Mouse (Mus musculus) left cerebral cortex, postnatal 10 days (tissue): ENCODE measurements around the gene Ifngr2. TPM values are rescaled to one million over a fixed set of nuclear protein-coding genes. Genes with fewer than 3 reads are reported as not detected.

ENCODE experiments used
- DNase-seq, 2 experiments: peaks; one replicate each; pipeline ENCODE4 v3.0.0; 2021 to 2022; ENCODE audit warnings: low spot score in 2 of 2, mixed read lengths in 1 of 2; ENCODE audit errors: extremely low spot score in 1 of 2
- intact Hi-C: fragments of 180-260 bp; cut with DNase I; formaldehyde crosslinking; loops from one replicate; pipeline ENCODE4 v1.15.1; 2025
- microRNA-seq: library from miRNA; unstranded; fragments of <30 nt; microRNA quantifications from one replicate; pipeline ENCODE4 v1.2.0, GENCODE M21; 2022
- total RNA-seq, 2 experiments: library from RNA; stranded (reverse); gene quantifications; 2 replicates each; pipeline ENCODE4 v1.2.3; 2021

The Ifngr2 gene
- total RNA-seq, 2 experiments from 2014 or later: 74.8 to 82.0 TPM

DNA sequence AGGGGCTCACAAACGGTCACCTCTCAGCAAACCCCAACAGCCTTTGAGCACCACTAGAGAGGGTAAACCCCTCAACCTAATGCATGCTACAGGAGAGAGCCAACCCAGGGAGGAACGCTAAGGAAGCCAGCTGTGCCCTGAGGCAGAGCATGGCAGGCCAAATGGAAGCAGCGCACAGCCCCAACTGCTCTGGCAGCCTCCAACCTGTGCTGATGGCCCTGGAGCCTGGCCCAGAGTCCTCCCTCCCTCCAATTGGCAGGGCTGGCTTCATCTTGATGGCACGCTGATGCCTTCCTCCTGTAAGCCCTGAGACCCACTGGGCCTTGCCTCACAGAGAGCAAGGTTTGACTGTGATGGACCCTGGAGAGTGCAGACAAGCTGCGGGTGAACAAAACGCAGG lies 48.2 kb downstream of the Ifngr2 start:
- peak in 1 of 2 experiments; percentile 40 for DNase-seq
- intact Hi-C loops: no loop called here

DNA sequence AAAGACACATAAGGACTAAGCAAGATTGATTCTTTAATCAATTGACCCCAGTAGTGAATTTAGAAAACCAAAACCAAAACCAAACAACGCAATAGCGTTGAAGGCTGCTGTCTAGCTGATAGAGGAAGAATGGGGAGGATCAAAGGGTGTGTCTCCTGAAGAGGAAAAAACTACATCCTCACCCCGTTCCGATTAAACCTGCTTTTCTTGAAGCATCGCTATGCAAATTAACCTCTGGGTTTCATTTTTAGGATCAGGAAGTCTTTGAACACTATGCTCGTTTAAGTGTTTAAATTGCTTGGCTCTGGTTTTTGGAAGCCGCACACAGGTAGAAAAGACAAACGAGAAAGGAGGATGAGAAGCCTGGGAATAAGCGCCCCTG lies 49.5 kb downstream of the Ifngr2 start:
- intact Hi-C loops: no loop called here
- no peak for DNase-seq

GRCm38 (mm10) chr16:91596779-91597671 lies 50.2 kb downstream of the Ifngr2 start:
- intact Hi-C loops: no loop called here
- DNase-seq: no peak

DNA sequence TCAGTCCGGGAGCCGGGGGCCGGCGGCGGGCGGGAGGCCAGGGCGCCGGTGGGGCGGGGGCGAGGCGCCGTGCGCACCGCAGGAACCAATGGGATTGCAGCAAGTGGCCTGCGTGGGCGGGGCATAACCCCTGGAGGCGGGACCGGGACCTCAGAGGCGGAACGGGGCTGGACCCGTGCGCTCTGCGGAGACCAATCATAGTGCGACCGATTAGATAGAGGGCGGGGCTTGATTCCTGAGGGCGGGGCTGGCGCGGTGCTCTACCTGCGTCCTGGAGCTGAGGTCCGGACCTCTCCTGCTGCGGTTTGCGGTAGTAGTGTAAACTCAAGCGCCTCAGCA lies 50.8 kb downstream of the Ifngr2 start, which contains the start of gene Tmem50b:
TSS of gene Tmem50b (minus strand) at position 129 of the 339 bp plus-strand sequence.
- peak; percentile 98 to 99 for DNase-seq
- intact Hi-C loops: no loop called here

- intact Hi-C loops: no loop called here
- no peak for DNase-seq
Observed at GRCm38 (mm10) chr16:91599242-91599641, 52.4 kb downstream of the Ifngr2 start.

GRCm38 (mm10) chr16:91601081-91601480 lies 54.2 kb downstream of the Ifngr2 start:
- intact Hi-C loops: no loop called here
- no peak for DNase-seq

- intact Hi-C loops: no loop called here
- DNase-seq: no peak
Observed at GRCm38 (mm10) chr16:91601693-91602092, 54.8 kb downstream of the Ifngr2 start.

- intact Hi-C loops: no loop called here
- no peak for DNase-seq
Observed at GRCm38 (mm10) chr16:91605156-91605555, 58.3 kb downstream of the Ifngr2 start.

GRCm38 (mm10) chr16:91606958-91607357 lies 60.1 kb downstream of the Ifngr2 start:
- no peak for DNase-seq
- intact Hi-C loops: no loop called here

DNA sequence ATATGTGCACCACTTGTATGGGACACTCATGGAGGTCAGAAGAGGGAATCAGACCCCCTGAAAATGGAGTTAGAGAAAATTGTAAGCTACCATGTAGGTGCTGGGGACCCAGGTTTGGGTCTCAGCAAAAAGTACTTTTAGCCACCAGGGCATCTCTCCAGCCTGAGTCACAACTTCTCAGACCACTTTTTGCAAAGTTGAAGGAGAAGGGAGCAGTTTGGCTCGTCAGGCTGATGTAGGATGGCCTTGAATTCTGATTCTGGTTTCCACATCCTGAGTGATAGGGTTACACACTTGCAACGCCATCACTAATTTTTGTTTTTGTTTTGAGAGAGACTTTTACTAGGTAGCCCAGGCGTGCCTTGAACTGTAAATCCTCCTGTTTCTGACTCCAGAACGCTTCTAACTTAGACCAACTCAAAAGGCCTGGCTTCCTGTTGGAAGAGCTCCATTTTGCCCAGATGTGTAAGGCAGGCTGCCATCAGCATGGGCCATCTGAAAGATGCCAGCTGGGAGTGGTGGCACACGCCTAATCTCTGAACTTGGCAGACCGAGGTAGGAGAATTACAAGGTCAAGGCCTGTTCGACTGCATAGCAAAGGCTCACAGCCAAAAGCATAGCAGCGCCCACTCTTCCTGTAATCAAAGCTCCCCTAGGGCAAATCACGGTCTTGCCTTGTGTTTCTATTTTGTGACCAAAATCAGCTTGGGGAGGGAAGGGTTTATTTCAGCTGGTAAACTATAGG lies 62.8 kb downstream of the Ifngr2 start:
- DNase-seq: no peak
- intact Hi-C loops: no loop called here

DNA sequence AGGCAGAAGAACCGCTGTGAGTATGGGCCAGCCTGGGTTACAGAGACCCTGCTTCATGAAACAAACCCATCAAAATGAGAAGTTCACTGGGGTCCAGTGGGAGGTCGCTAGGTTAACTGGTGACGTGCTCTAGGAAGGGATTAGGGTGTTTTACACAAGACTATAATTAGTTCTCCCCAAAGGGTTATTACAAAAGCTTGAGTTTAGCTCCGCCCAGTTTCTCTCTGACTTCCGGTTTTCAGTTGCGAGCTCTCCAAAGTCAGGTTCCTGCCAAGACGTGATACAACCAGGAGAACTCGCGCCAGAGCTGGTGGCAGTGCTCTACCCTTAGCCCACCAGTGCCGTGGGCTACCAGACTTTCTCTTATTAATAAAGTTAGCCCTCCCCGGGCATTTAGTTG lies 64.4 kb downstream of the Ifngr2 start:
- intact Hi-C loops: no loop called here
- DNase-seq: no peak

DNA sequence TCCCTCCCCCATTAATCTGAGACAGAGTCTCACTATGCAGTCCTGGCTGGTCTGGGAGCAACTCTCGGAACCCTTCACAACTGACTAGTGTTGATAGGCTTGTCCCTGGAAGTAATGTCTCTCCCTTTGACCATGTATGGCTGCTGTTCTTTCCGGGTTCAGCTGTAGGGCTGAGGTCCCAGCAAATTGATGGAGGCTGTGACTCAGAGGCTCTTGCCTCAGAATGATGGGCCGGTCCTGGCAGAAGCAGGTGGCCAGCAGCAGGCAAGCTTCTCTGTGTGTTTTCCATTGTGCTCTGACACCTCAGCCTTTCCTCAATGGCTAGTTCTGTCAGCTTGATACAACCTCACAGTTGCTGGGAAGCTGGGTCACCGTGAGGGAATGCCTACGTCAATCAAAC lies 65.7 kb downstream of the Ifngr2 start:
- no peak for DNase-seq
- intact Hi-C loops: no loop called here

- peak in 1 of 2 experiments; percentile 26 for DNase-seq
- intact Hi-C loops: no loop called here
Observed at GRCm38 (mm10) chr16:91614552-91614951, 67.7 kb downstream of the Ifngr2 start.

Small RNAs within 50 kb of the gene (microRNA-seq; reads per million reads assigned to microRNA genes)
- not detected for gene Mir6367

Other genes starting within 250 kb of the Ifngr2 start
- 10 to 100 TPM; 20.9 to 22.0 TPM for gene Ifnar2, start 174.3 kb upstream of the Ifngr2 start, total RNA-seq
- gene Gm21970, start 155.4 kb upstream of the Ifngr2 start, total RNA-seq: not detected
- 1 to 10 TPM; 7.9 to 8.9 TPM for gene Il10rb, start 140.9 kb upstream of the Ifngr2 start, total RNA-seq
- 10 to 100 TPM; 68.8 to 75.0 TPM for gene Ifnar1, start 61.8 kb upstream of the Ifngr2 start, total RNA-seq
- gene Tmem50b, start 50.7 kb downstream of the Ifngr2 start, total RNA-seq: 10 to 100 TPM; 92.3 to 95.0 TPM
- gene Dnajc28, start 72.0 kb downstream of the Ifngr2 start, total RNA-seq: 1 to 10 TPM; 3.4 to 4.7 TPM
- 10 to 100 TPM; 45.3 to 58.8 TPM for gene Gart, start 99.9 kb downstream of the Ifngr2 start, total RNA-seq
- gene Son, start 100.4 kb downstream of the Ifngr2 start, total RNA-seq: 100 to 1,000 TPM; 211 to 212 TPM
- gene Donson, start 141.7 kb downstream of the Ifngr2 start, total RNA-seq: 10 to 100 TPM; 24.9 to 28.8 TPM
- 10 to 100 TPM; 87.9 to 97.1 TPM for gene Cryzl1, start 181.9 kb downstream of the Ifngr2 start, total RNA-seq
- 100 to 1,000 TPM; 132 to 137 TPM for gene Itsn1, start 182.2 kb downstream of the Ifngr2 start, total RNA-seq